Mouse (Mus musculus) brain, embryonic 14.5 days (tissue): ENCODE data around the gene Elmo1. TPM values are rescaled to one million over a fixed set of nuclear protein-coding genes. Genes with fewer than 3 reads are reported as not detected.

Source experiments
- DNase-seq: peaks from one replicate; pipeline ENCODE4 v3.0.0-alpha.2; 2011; ENCODE audit warnings: low read depth
- CTCF ChIP-seq: fragments of 200-500 bp; IDR thresholded peaks from 2 replicates; pipeline ENCODE4 v1.5.1; 2012; ENCODE audit warnings: inconsistent platforms, mild to moderate bottlenecking, moderate library complexity, borderline replicate concordance; ENCODE audit not compliant: insufficient read depth, insufficient read length; ENCODE audit errors: extremely low read depth
- POLR2A ChIP-seq: fragments of 200-500 bp; IDR thresholded peaks from 2 replicates; pipeline ENCODE4 v1.6.1; 2012; ENCODE audit warnings: mild to moderate bottlenecking, inconsistent platforms, borderline replicate concordance; ENCODE audit not compliant: poor library complexity, insufficient read depth, insufficient read length, severe bottlenecking; ENCODE audit errors: extremely low read depth
- polyA plus RNA-seq: library from polyadenylated mRNA; depleted of rRNA; stranded (reverse); fragments of >200 nt; gene quantifications from 2 replicates; pipeline ENCODE4 v1.2.3, GENCODE M21; 2012

Gene Elmo1
- polyA plus RNA-seq, 1 experiment = 46.9 TPM

- peak; percentile 74 for DNase-seq
- TF ChIP-seq POLR2A (no peak), CTCF (no peak)
Observed at GRCm38 (mm10) chr13:20370036-20370802, 279.8 kb downstream of the Elmo1 start.

- no peak for TF ChIP-seq CTCF
- TF ChIP-seq POLR2A = no peak
- no peak for DNase-seq
Observed at GRCm38 (mm10) chr13:20371501-20371900, 281.1 kb downstream of the Elmo1 start.

GRCm38 (mm10) chr13:20372335-20372734, 281.9 kb downstream of the Elmo1 start:
- DNase-seq = no peak
- TF ChIP-seq POLR2A (no peak), CTCF (no peak)

GRCm38 (mm10) chr13:20378869-20379268, 288.5 kb downstream of the Elmo1 start:
- no peak for DNase-seq
- TF ChIP-seq POLR2A = no peak

GRCm38 (mm10) chr13:20383875-20384274, 293.5 kb downstream of the Elmo1 start:
- no peak for DNase-seq
- TF ChIP-seq POLR2A (no peak), CTCF (no peak)

GRCm38 (mm10) chr13:20384846-20385245, 294.4 kb downstream of the Elmo1 start:
- TF ChIP-seq POLR2A (no peak), CTCF (no peak)
- DNase-seq = no peak

- TF ChIP-seq POLR2A (no peak), CTCF (no peak)
- no peak for DNase-seq
Observed at GRCm38 (mm10) chr13:20385423-20385822, 295.0 kb downstream of the Elmo1 start.

GRCm38 (mm10) chr13:20386462-20387141, 296.2 kb downstream of the Elmo1 start:
- TF ChIP-seq POLR2A (no peak), CTCF (no peak)
- DNase-seq = no peak

GRCm38 (mm10) chr13:20392824-20393598, 302.6 kb downstream of the Elmo1 start:
- TF ChIP-seq CTCF = no peak
- no peak for TF ChIP-seq POLR2A
- no peak for DNase-seq

- no peak for TF ChIP-seq CTCF
- no peak for TF ChIP-seq POLR2A
- DNase-seq = no peak
Observed at GRCm38 (mm10) chr13:20397744-20398143, 307.3 kb downstream of the Elmo1 start.

- no peak for DNase-seq
- TF ChIP-seq CTCF (no peak), POLR2A (no peak)
Observed at GRCm38 (mm10) chr13:20398311-20398710, 307.9 kb downstream of the Elmo1 start.
